Mouse (Mus musculus) forebrain, embryonic 15.5 days (tissue): ENCODE results near the gene Cog6. TPM values are rescaled to one million over a fixed set of nuclear protein-coding genes. Genes with fewer than 3 reads are reported as not detected.
A peak's percentile ranks its signal among the peaks of the same experiment; 100 is the strongest.

ENCODE experiments used
- ATAC-seq: fragments of 200-750 bp; cut with Nextera tagmentation; replicated peaks from 2 replicates; pipeline ENCODE4 v1.8.0; 2017; ENCODE audit warnings: mild to moderate bottlenecking, moderate TSS enrichment, moderate library complexity
- H3K27ac ChIP-seq: fragments of 300-500 bp; sonication (generic); replicated peaks from 2 replicates; pipeline ENCODE4 v1.5.1; 2015; ENCODE audit warnings: mild to moderate bottlenecking, inconsistent platforms
- H3K27me3 ChIP-seq: fragments of 300-500 bp; sonication (generic); 2 replicates; pipeline ENCODE4 v1.6.1; 2015; ENCODE audit warnings: inconsistent platforms
- H3K36me3 ChIP-seq: fragments of 300-500 bp; sonication (generic); 2 replicates; pipeline ENCODE4 v1.6.1; 2015; ENCODE audit warnings: mild to moderate bottlenecking, inconsistent platforms
- H3K4me1 ChIP-seq: fragments of 300-500 bp; sonication (generic); 2 replicates; pipeline ENCODE4 v1.6.1; 2015; ENCODE audit warnings: inconsistent platforms
- H3K4me2 ChIP-seq: fragments of 300-500 bp; sonication (generic); replicated peaks from 2 replicates; pipeline ENCODE4 v1.6.1; 2015; ENCODE audit warnings: mild to moderate bottlenecking, inconsistent platforms
- H3K4me3 ChIP-seq: fragments of 300-500 bp; sonication (generic); 2 replicates; pipeline ENCODE4 v1.5.1; 2015; ENCODE audit warnings: mild to moderate bottlenecking, inconsistent platforms
- H3K9ac ChIP-seq: fragments of 300-500 bp; sonication (generic); replicated peaks from 2 replicates; pipeline ENCODE4 v1.6.1; 2015; ENCODE audit warnings: mild to moderate bottlenecking, inconsistent platforms
- H3K9me3 ChIP-seq: fragments of 300-500 bp; sonication (generic); 2 replicates; pipeline ENCODE4 v1.6.1; 2016; ENCODE audit warnings: inconsistent platforms
- WGBS: fragments of 180-500 bp; shearing (Covaris S2); methylation state at CpG from one replicate; pipeline ENCODE4 v1.1.7; 2015; ENCODE audit warnings: mixed read lengths; 5-methylcytosine and 5-hydroxymethylcytosine counted together
- polyA plus RNA-seq: library from polyadenylated mRNA; unstranded; fragments of >200 nt; fragmentation: Nextera tagmentation; extraction: Ambion mirVana; gene quantifications from 2 replicates; pipeline ENCODE4 v1.2.1, GENCODE M21; 2015

The Cog6 gene
- polyA plus RNA-seq, 1 experiment from 2014 or later = 72.0 TPM

- H3K27ac ChIP-seq = no peak overlapping the region
- peak overlapping the region; percentile 68; the same call in 1 of the 2 replicates for H3K4me3 ChIP-seq
- no peak overlapping the region for H3K9ac ChIP-seq
- no peaks in the 10 kb centered on the region for H3K9me3 ChIP-seq
- no peaks in the 10 kb centered on the region for H3K36me3 ChIP-seq
- no peak for ATAC-seq
- H3K4me1 ChIP-seq = peaks cover 24% of the 10 kb centered on the region
- peak overlapping the region; percentile 29; the same call in 1 of the 2 replicates for H3K4me2 ChIP-seq
- no peaks in the 10 kb centered on the region for H3K27me3 ChIP-seq
- 95% methylated on average over 13 of the region's 13 CpGs for WGBS
Measured at GRCm38 (mm10) chr3:53043206-53043780, 26.3 kb upstream of the Cog6 start.

- H3K27me3 ChIP-seq = no peaks in the 10 kb centered on the region
- H3K4me3 ChIP-seq = peak overlapping the region; percentile 68
- H3K27ac ChIP-seq = no peak overlapping the region
- no peaks in the 10 kb centered on the region for H3K9me3 ChIP-seq
- peak overlapping the region; percentile 60 for H3K9ac ChIP-seq
- 26% methylated on average over 9 of the region's 9 CpGs for WGBS
- peak overlapping the region; percentile 96 for H3K4me2 ChIP-seq
- H3K36me3 ChIP-seq = no peaks in the 10 kb centered on the region
- H3K4me1 ChIP-seq = peaks cover 24% of the 10 kb centered on the region
- ATAC-seq = no peak
Measured at GRCm38 (mm10) chr3:53042240-53042567, 25.2 kb upstream of the Cog6 start.

GRCm38 (mm10) chr3:53041411-53042239 lies 24.6 kb upstream of the Cog6 start, which contains the start of gene Lhfp:
Lhfp (plus strand) TSS chr3:53041528.
- H3K4me1 ChIP-seq = peaks cover 24% of the 10 kb centered on the region
- ATAC-seq = peak; percentile 94
- peak within 1 kb of the TSS; percentile 96 for H3K4me2 ChIP-seq
- H3K27me3 ChIP-seq = no peaks in the 10 kb centered on the region
- no peaks in the 10 kb centered on the region for H3K9me3 ChIP-seq
- H3K4me3 ChIP-seq = peak within 1 kb of the TSS; percentile 68
- peak within 1 kb of the TSS; percentile 61 for H3K27ac ChIP-seq
- peak within 1 kb of the TSS; percentile 60 for H3K9ac ChIP-seq
- WGBS = under 1% methylated on average over 55 of the region's 58 CpGs
- H3K36me3 ChIP-seq = no peaks in the 10 kb centered on the region

GRCm38 (mm10) chr3:53040593-53041410 lies 23.8 kb upstream of the Cog6 start:
- Histone ChIP-seq H3K9ac (peak overlapping the region; percentile 60), H3K36me3 (no peaks in the 10 kb centered on the region), H3K4me3 (peak overlapping the region; percentile 68), H3K4me1 (peaks cover 24% of the 10 kb centered on the region), H3K27me3 (no peaks in the 10 kb centered on the region), H3K4me2 (peak overlapping the region; percentile 96), H3K9me3 (no peaks in the 10 kb centered on the region), H3K27ac (peak overlapping the region; percentile 61; the same call in 1 of the 2 replicates)
- ATAC-seq = peak; percentile 4; the same call in 1 of the 2 replicates
- 7% methylated on average over 17 of the region's 17 CpGs for WGBS

- no peaks in the 10 kb centered on the region for H3K27me3 ChIP-seq
- no peak overlapping the region for H3K4me3 ChIP-seq
- H3K9ac ChIP-seq = no peak overlapping the region
- no peak overlapping the region for H3K27ac ChIP-seq
- no peaks in the 10 kb centered on the region for H3K9me3 ChIP-seq
- no peak overlapping the region for H3K4me2 ChIP-seq
- WGBS = 82% methylated on average over 8 of the region's 8 CpGs
- ATAC-seq = no peak
- H3K4me1 ChIP-seq = peaks cover 18% of the 10 kb centered on the region
- H3K36me3 ChIP-seq = no peaks in the 10 kb centered on the region
Measured at GRCm38 (mm10) chr3:53039746-53040145, 22.7 kb upstream of the Cog6 start.

- Histone ChIP-seq H3K4me1 (peaks cover 12% of the 10 kb centered on the region), H3K9me3 (no peaks in the 10 kb centered on the region), H3K4me2 (no peak overlapping the region), H3K4me3 (no peak overlapping the region), H3K27ac (no peak overlapping the region), H3K27me3 (no peaks in the 10 kb centered on the region), H3K9ac (no peak overlapping the region), H3K36me3 (no peaks in the 10 kb centered on the region)
- WGBS = 78% methylated on average over 5 of the region's 5 CpGs
- ATAC-seq = no peak
Measured at GRCm38 (mm10) chr3:53038913-53039312, 21.9 kb upstream of the Cog6 start.

- WGBS = 93% methylated on average over 7 of the region's 7 CpGs
- H3K4me2 ChIP-seq = no peak overlapping the region
Measured at GRCm38 (mm10) chr3:53036941-53037340, 19.9 kb upstream of the Cog6 start.

GRCm38 (mm10) chr3:53036076-53036475 lies 19.0 kb upstream of the Cog6 start:
- 83% methylated on average over 5 of the region's 5 CpGs for WGBS
- Histone ChIP-seq H3K36me3 (no peaks in the 10 kb centered on the region), H3K4me3 (no peak overlapping the region), H3K4me1 (peaks cover 4% of the 10 kb centered on the region), H3K9me3 (no peaks in the 10 kb centered on the region), H3K9ac (no peak overlapping the region), H3K27me3 (no peaks in the 10 kb centered on the region), H3K4me2 (no peak overlapping the region), H3K27ac (no peak overlapping the region)
- ATAC-seq = no peak

More at GRCm38 (mm10) chr3:53036941-53037340, 19.9 kb upstream of the Cog6 start:
- no peak for ATAC-seq
- no peak overlapping the region for H3K4me3 ChIP-seq
- H3K4me1 ChIP-seq = peaks cover 6% of the 10 kb centered on the region
- H3K9ac ChIP-seq = no peak overlapping the region
- no peaks in the 10 kb centered on the region for H3K9me3 ChIP-seq
- H3K27me3 ChIP-seq = no peaks in the 10 kb centered on the region
- no peak overlapping the region for H3K27ac ChIP-seq
- no peaks in the 10 kb centered on the region for H3K36me3 ChIP-seq

- Histone ChIP-seq H3K9ac (no peak overlapping the region), H3K27me3 (no peaks in the 10 kb centered on the region), H3K4me1 (no peaks in the 10 kb centered on the region), H3K4me2 (no peak overlapping the region), H3K9me3 (no peaks in the 10 kb centered on the region), H3K27ac (no peak overlapping the region), H3K4me3 (no peak overlapping the region), H3K36me3 (no peaks in the 10 kb centered on the region)
- ATAC-seq = no peak
- WGBS = 17% methylated on average over 3 of the region's 3 CpGs
Measured at GRCm38 (mm10) chr3:53033448-53033847, 16.4 kb upstream of the Cog6 start.

- no peaks in the 10 kb centered on the region for H3K9me3 ChIP-seq
- H3K9ac ChIP-seq = no peak overlapping the region
- H3K4me3 ChIP-seq = no peak overlapping the region
- no peak overlapping the region for H3K27ac ChIP-seq
- H3K36me3 ChIP-seq = no peaks in the 10 kb centered on the region
- H3K4me1 ChIP-seq = no peaks in the 10 kb centered on the region
- WGBS = 81% methylated on average over 5 of the region's 5 CpGs
- no peak for ATAC-seq
- H3K27me3 ChIP-seq = no peaks in the 10 kb centered on the region
- no peak overlapping the region for H3K4me2 ChIP-seq
Measured at GRCm38 (mm10) chr3:53032432-53032831, 15.4 kb upstream of the Cog6 start.

- 36% methylated on average over 6 of the region's 6 CpGs for WGBS
- Histone ChIP-seq H3K9ac (no peak overlapping the region), H3K4me3 (no peak overlapping the region), H3K9me3 (no peaks in the 10 kb centered on the region), H3K36me3 (no peaks in the 10 kb centered on the region), H3K4me1 (no peaks in the 10 kb centered on the region), H3K27me3 (no peaks in the 10 kb centered on the region), H3K27ac (no peak overlapping the region), H3K4me2 (no peak overlapping the region)
- ATAC-seq = no peak
Measured at GRCm38 (mm10) chr3:53031586-53031985, 14.5 kb upstream of the Cog6 start.

- 21% methylated on average over 7 of the region's 7 CpGs for WGBS
- Histone ChIP-seq H3K4me3 (no peak overlapping the region), H3K9ac (no peak overlapping the region), H3K9me3 (no peaks in the 10 kb centered on the region), H3K27me3 (no peaks in the 10 kb centered on the region), H3K36me3 (no peaks in the 10 kb centered on the region), H3K4me2 (no peak overlapping the region), H3K4me1 (no peaks in the 10 kb centered on the region), H3K27ac (no peak overlapping the region)
- ATAC-seq = 0 out of 2 replicates have a peak, but pooled peaks have one; percentile 43
Measured at GRCm38 (mm10) chr3:53029046-53029445, 12.0 kb upstream of the Cog6 start.
